Mouse (Mus musculus): ENCODE data around the gene Spryd4.

DNA sequence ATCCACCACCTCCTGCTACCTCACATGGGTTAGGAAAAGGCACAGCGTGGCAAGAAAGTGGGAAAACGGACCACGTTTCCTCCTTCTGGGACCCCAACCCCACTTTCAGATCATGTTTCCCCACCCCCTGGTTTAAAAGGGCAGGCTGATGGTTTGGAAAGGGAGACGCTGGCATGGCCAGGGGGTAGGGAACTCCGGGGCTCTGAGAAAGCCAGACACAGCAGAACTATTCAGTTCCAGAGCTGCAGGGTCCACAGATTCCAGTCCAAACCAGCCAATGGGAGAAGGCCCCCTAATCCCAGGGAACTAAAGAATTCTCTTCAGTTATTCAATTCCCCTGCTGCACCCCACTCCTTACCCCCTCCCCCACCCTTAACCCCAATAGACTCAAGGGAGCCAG is 13.5 kb upstream of the Spryd4 start:
- TF ChIP-seq GATA1 (IDR thresholded peaks at IDR 0.05; ENCODE audit: borderline replicate concordance, low read length) (no peak), FLI1 (IDR thresholded peaks at IDR 0.05; ENCODE audit: low read length) (no peak)
